9 mouse cellular contexts compared by ENCODE assay signal in genomic region chr7:28148263-28148662, GRCm38 (mm10). TPM values are rescaled to one million over a fixed set of nuclear protein-coding genes. Genes with fewer than 3 reads are reported as not detected.
DNase-seq lines count a peak whose midpoint lies in the region; ATAC-seq and TF ChIP-seq lines count a peak whose summit lies in the region.
"Had no signal": no experiment of that assay in that cellular context is flagged by ENCODE, and none has a peak within 500 bp of the region (broad histone marks: within the 10 kb centered on the region; RNA-seq: fewer than 3 reads in every experiment).

No protein-coding gene starts in this region.

- no peak overlapping the region for H3K4me3 ChIP-seq in liver, embryonic 12.5 days
- H3K4me3 ChIP-seq in forebrain, embryonic 16.5 days (replicated peaks; ENCODE audit: low read length) = no peak overlapping the region
- H3K4me3 ChIP-seq in intestine, embryonic 15.5 days (replicated peaks) = no peak overlapping the region
- H3K4me3 ChIP-seq in limb, embryonic 10.5 days = no peak overlapping the region
- H3K4me3 ChIP-seq in stomach, postnatal 0 days (ENCODE audit: low read depth, low read length) = no peak overlapping the region
- H3K4me3 ChIP-seq: embryonic facial prominence, embryonic 15.5 days had no signal

- TF ChIP-seq CTCF in stomach, postnatal 0 days (IDR thresholded peaks at IDR 0.05; ENCODE audit: low read depth) = peak; percentile 87

- H3K9ac ChIP-seq in liver, embryonic 12.5 days = no peak overlapping the region
- H3K9ac ChIP-seq in forebrain, embryonic 16.5 days (replicated peaks; ENCODE audit: low read depth, low read length) = no peak overlapping the region
- no peak overlapping the region for H3K9ac ChIP-seq in intestine, embryonic 15.5 days
- H3K9ac ChIP-seq in stomach, postnatal 0 days (ENCODE audit: low read length) = no peak overlapping the region
- H3K9ac ChIP-seq: embryonic facial prominence, embryonic 15.5 days had no signal

- 18% methylated on average over 3 of the region's 3 CpGs for WGBS in liver, embryonic 12.5 days (ENCODE audit: insufficient replicate concordance)
- WGBS in forebrain, embryonic 16.5 days = 16% methylated on average over 3 of the region's 3 CpGs
- WGBS in intestine, embryonic 15.5 days = 14% methylated on average over 3 of the region's 3 CpGs
- 27% methylated on average over 3 of the region's 3 CpGs for WGBS in limb, embryonic 10.5 days
- 15% methylated on average over 3 of the region's 3 CpGs for WGBS in stomach, postnatal 0 days

- no peak overlapping the region for H3K4me2 ChIP-seq in liver, embryonic 12.5 days
- no peak overlapping the region for H3K4me2 ChIP-seq in forebrain, embryonic 16.5 days (ENCODE audit: low read length)
- H3K4me2 ChIP-seq in intestine, embryonic 15.5 days (replicated peaks) = no peak overlapping the region
- no peak overlapping the region for H3K4me2 ChIP-seq in stomach, postnatal 0 days (replicated peaks; ENCODE audit: low read depth)
- H3K4me2 ChIP-seq: embryonic facial prominence, embryonic 15.5 days had no signal

- H3K36me3 ChIP-seq in liver, embryonic 12.5 days = no peaks in the 10 kb centered on the region
- H3K36me3 ChIP-seq in forebrain, embryonic 16.5 days (ENCODE audit: control insufficient read depth, insufficient read depth) = no peaks in the 10 kb centered on the region
- no peaks in the 10 kb centered on the region for H3K36me3 ChIP-seq in intestine, embryonic 15.5 days
- no peaks in the 10 kb centered on the region for H3K36me3 ChIP-seq in limb, embryonic 10.5 days
- no peaks in the 10 kb centered on the region for H3K36me3 ChIP-seq in stomach, postnatal 0 days (ENCODE audit: control insufficient read depth, insufficient read depth, low read length)
- H3K36me3 ChIP-seq: embryonic facial prominence, embryonic 15.5 days had no signal

- ATAC-seq in liver, embryonic 12.5 days = no peak
- peak; percentile 33; the same call in 1 of the 2 replicates for ATAC-seq in forebrain, embryonic 16.5 days
- ATAC-seq in intestine, embryonic 15.5 days = peak; percentile 51
- peak; percentile 51; the same call in 1 of the 2 replicates for ATAC-seq in monocyte, adult 5-6 weeks (replicated peaks; ENCODE audit: insufficient number of reproducible peaks, low FRiP score, low TSS enrichment, poor library complexity, severe bottlenecking)
- ATAC-seq in stomach, postnatal 0 days (ENCODE audit: low FRiP score, low TSS enrichment) = no peak

- peaks cover 5% of the 10 kb centered on the region for H3K9me3 ChIP-seq in liver, embryonic 12.5 days (replicated peaks)
- peaks cover 5% of the 10 kb centered on the region; the same call in 1 of the 2 replicates for H3K9me3 ChIP-seq in forebrain, embryonic 16.5 days (ENCODE audit: control insufficient read depth, low read length)
- H3K9me3 ChIP-seq in intestine, embryonic 15.5 days = no peaks in the 10 kb centered on the region
- 0 out of 2 replicates have a peak, but pooled peaks cover 5% of the 10 kb centered on the region for H3K9me3 ChIP-seq in limb, embryonic 10.5 days (replicated peaks)
- H3K9me3 ChIP-seq in stomach, postnatal 0 days (ENCODE audit: control insufficient read depth, low read length) = no peaks in the 10 kb centered on the region
- H3K9me3 ChIP-seq: embryonic facial prominence, embryonic 15.5 days had no signal

- TF ChIP-seq EP300 in stomach, postnatal 0 days (optimal IDR thresholded peaks at IDR 0.05) = no peak

- 0 out of 2 replicates have a peak, but pooled peaks cover 6% of the 10 kb centered on the region for H3K27me3 ChIP-seq in liver, embryonic 12.5 days (replicated peaks)
- 0 out of 2 replicates have a peak, but pooled peaks cover 3% of the 10 kb centered on the region for H3K27me3 ChIP-seq in forebrain, embryonic 16.5 days (replicated peaks; ENCODE audit: control insufficient read depth, insufficient read depth, low read length)
- no peaks in the 10 kb centered on the region for H3K27me3 ChIP-seq in intestine, embryonic 15.5 days (replicated peaks)
- H3K27me3 ChIP-seq in limb, embryonic 10.5 days (ENCODE audit: low read depth, poor library complexity, severe bottlenecking) = no peaks in the 10 kb centered on the region
- H3K27me3 ChIP-seq in stomach, postnatal 0 days (ENCODE audit: control insufficient read depth, insufficient read depth, low read length) = no peaks in the 10 kb centered on the region

- no peaks in the 10 kb centered on the region for H3K4me1 ChIP-seq in liver, embryonic 12.5 days
- H3K4me1 ChIP-seq in forebrain, embryonic 16.5 days (replicated peaks; ENCODE audit: control insufficient read depth, insufficient read depth, low read length) = no peaks in the 10 kb centered on the region
- no peaks in the 10 kb centered on the region for H3K4me1 ChIP-seq in intestine, embryonic 15.5 days (replicated peaks)
- H3K4me1 ChIP-seq in limb, embryonic 10.5 days = peaks cover 11% of the 10 kb centered on the region
- no peaks in the 10 kb centered on the region for H3K4me1 ChIP-seq in stomach, postnatal 0 days (replicated peaks; ENCODE audit: control insufficient read depth, insufficient read depth)
- H3K4me1 ChIP-seq: embryonic facial prominence, embryonic 15.5 days had no signal

- peak; percentile 65 for DNase-seq in liver
- peak; percentile 35 for DNase-seq in c-Kit-positive CD71-positive TER-119-negative erythroid progenitor cells, embryonic 14.5 days (ENCODE audit: low read depth)
- peak; percentile 83 for DNase-seq in limb, embryonic 10.5 days (ENCODE audit: low spot score)
- DNase-seq in stomach, postnatal 0 days (ENCODE audit: low spot score) = peak; percentile 72

- no peak overlapping the region for H3K27ac ChIP-seq in liver, embryonic 12.5 days
- no peak overlapping the region for H3K27ac ChIP-seq in forebrain, embryonic 16.5 days (ENCODE audit: low read length)
- H3K27ac ChIP-seq in intestine, embryonic 15.5 days = no peak overlapping the region
- peak overlapping the region; percentile 8; the same call in 1 of the 2 replicates for H3K27ac ChIP-seq in limb, embryonic 10.5 days
- no peak overlapping the region for H3K27ac ChIP-seq in stomach, postnatal 0 days (replicated peaks)
- H3K27ac ChIP-seq: embryonic facial prominence, embryonic 15.5 days had no signal

RNA-seq across cellular contexts. Expression of gene 9530053A07Rik, which starts 19.0 kb away (rescaled TPM):
- polyA plus RNA-seq in liver, embryonic 12.5 days (2016; fragmentation: Nextera tagmentation; extraction: Ambion mirVana) = 0.01 TPM in 1 of 2 replicates, not detected in the other
- 0.06 and 0.14 TPM in 2 replicates for polyA plus RNA-seq in forebrain, embryonic 16.5 days (2015; fragmentation: Nextera tagmentation; extraction: Ambion mirVana)
- polyA plus RNA-seq in intestine, embryonic 15.5 days (2015; fragmentation: Nextera tagmentation; extraction: Ambion mirVana) = 0.03 and 0.09 TPM in 2 replicates
- 0.01 TPM in 1 of 2 replicates, not detected in the other for polyA plus RNA-seq in limb, embryonic 10.5 days (2016; fragmentation: Nextera tagmentation; extraction: Ambion mirVana)
- not detected in 3 replicates for total RNA-seq in monocyte, adult 5-6 weeks (2017)
- 0.08 and 0.12 TPM in 2 replicates for polyA plus RNA-seq in stomach, postnatal 0 days (2015; fragmentation: Nextera tagmentation; extraction: Ambion mirVana)

RNA-seq across cellular contexts. Expression of gene Fbl, which starts 21.2 kb away (rescaled TPM):
- polyA plus RNA-seq in liver, embryonic 12.5 days (2016; fragmentation: Nextera tagmentation; extraction: Ambion mirVana) = 150 and 152 TPM in 2 replicates
- polyA plus RNA-seq in forebrain, embryonic 16.5 days (2015; fragmentation: Nextera tagmentation; extraction: Ambion mirVana) = 84.4 and 86.8 TPM in 2 replicates
- 133 and 140 TPM in 2 replicates for polyA plus RNA-seq in intestine, embryonic 15.5 days (2015; fragmentation: Nextera tagmentation; extraction: Ambion mirVana)
- 166 and 214 TPM in 2 replicates for polyA plus RNA-seq in limb, embryonic 10.5 days (2016; fragmentation: Nextera tagmentation; extraction: Ambion mirVana)
- 53.4 to 77.1 TPM (median 61.5 TPM) in 3 replicates for total RNA-seq in monocyte, adult 5-6 weeks (2017)
- polyA plus RNA-seq in stomach, postnatal 0 days (2015; fragmentation: Nextera tagmentation; extraction: Ambion mirVana) = 57.1 and 61.6 TPM in 2 replicates

RNA-seq across cellular contexts. Expression of gene Dyrk1b, which starts 31.0 kb away (rescaled TPM):
- 2.8 and 3.1 TPM in 2 replicates for polyA plus RNA-seq in liver, embryonic 12.5 days (2016; fragmentation: Nextera tagmentation; extraction: Ambion mirVana)
- 14.4 and 14.8 TPM in 2 replicates for polyA plus RNA-seq in forebrain, embryonic 16.5 days (2015; fragmentation: Nextera tagmentation; extraction: Ambion mirVana)
- 6.3 and 7.3 TPM in 2 replicates for polyA plus RNA-seq in intestine, embryonic 15.5 days (2015; fragmentation: Nextera tagmentation; extraction: Ambion mirVana)
- 13.4 and 21.0 TPM in 2 replicates for polyA plus RNA-seq in limb, embryonic 10.5 days (2016; fragmentation: Nextera tagmentation; extraction: Ambion mirVana)
- 2.9 to 5.9 TPM (median 3.4 TPM) in 3 replicates for total RNA-seq in monocyte, adult 5-6 weeks (2017)
- 4.6 and 5.7 TPM in 2 replicates for polyA plus RNA-seq in stomach, postnatal 0 days (2015; fragmentation: Nextera tagmentation; extraction: Ambion mirVana)

Comparison
In these comparisons a context has a peak if more than half of its experiments do, and no peak if none do; other contexts are left out.
1. ATAC-seq: peak in forebrain, embryonic 16.5 days (single experiment), intestine, embryonic 15.5 days (single experiment) and monocyte, adult 5-6 weeks (single experiment); none in liver, embryonic 12.5 days (single experiment) and stomach, postnatal 0 days (single experiment).
2. Peak in every context shown above with its lines, with median percentiles within 50 percentile points of each other: DNase-seq.